11 mouse cellular contexts compared by ENCODE assay signal in genomic region chr7:127921516-127921915, GRCm38 (mm10). TPM values are rescaled to one million over a fixed set of nuclear protein-coding genes. Genes with fewer than 3 reads are reported as not detected.
A peak's percentile ranks its signal among the peaks of the same experiment; 100 is the strongest.
DNase-seq lines count a peak whose midpoint lies in the region; ATAC-seq and TF ChIP-seq lines count a peak whose summit lies in the region.
"Had no signal": no experiment of that assay in that cellular context is flagged by ENCODE, and none has a peak within 500 bp of the region (broad histone marks: within the 10 kb centered on the region; RNA-seq: fewer than 3 reads in every experiment).

No protein-coding gene starts in this region.

- WGBS in heart, adult 2 months, result 57% methylated on average over 8 of the region's 8 CpGs
- WGBS in small intestine, adult 2 months, result 49% methylated on average over 8 of the region's 8 CpGs

- H3K4me1 ChIP-seq in heart, adult 2 months (ENCODE audit: control insufficient read depth, insufficient read depth, low read length), result no peaks in the 10 kb centered on the region
- H3K4me1 ChIP-seq in small intestine, adult 2 months (ENCODE audit: control insufficient read depth, insufficient read depth, insufficient read length, low read length), result peaks cover 31% of the 10 kb centered on the region
- H3K4me1 ChIP-seq: forebrain, embryonic 13.5 days; heart, embryonic 15.5 days had no signal

- peak; percentile 49 for TF ChIP-seq CTCF in heart, adult 2 months (IDR thresholded peaks at IDR 0.05)
- TF ChIP-seq CTCF in small intestine, adult 2 months (IDR thresholded peaks at IDR 0.05; ENCODE audit: extremely low read depth, insufficient read length, insufficient replicate concordance, low read depth, low read length), result peak; percentile 48; the same call in 1 of the 2 replicates

- no peak for TF ChIP-seq EP300 in heart, adult 2 months (IDR thresholded peaks at IDR 0.05; ENCODE audit: insufficient read depth, low read depth, low read length)

- H3K36me3 ChIP-seq in heart, adult 2 months (ENCODE audit: control insufficient read depth, insufficient read depth, low read length), result no peaks in the 10 kb centered on the region
- H3K36me3 ChIP-seq in small intestine, adult 2 months (ENCODE audit: control insufficient read depth, insufficient read depth, low read length), result peaks cover 15% of the 10 kb centered on the region

- no peaks in the 10 kb centered on the region for H3K27me3 ChIP-seq in heart, adult 2 months (ENCODE audit: control insufficient read depth, insufficient read depth, low read length)
- H3K27me3 ChIP-seq in small intestine, adult 2 months (ENCODE audit: control insufficient read depth, insufficient read depth, low read length), result no peaks in the 10 kb centered on the region
- H3K27me3 ChIP-seq: forebrain, embryonic 13.5 days; heart, embryonic 15.5 days had no signal

- H3K4me3 ChIP-seq in heart, adult 2 months, result no peak overlapping the region
- H3K4me3 ChIP-seq in small intestine, adult 2 months (ENCODE audit: low read depth, low read length), result no peak overlapping the region
- H3K4me3 ChIP-seq: forebrain, embryonic 13.5 days; heart, embryonic 15.5 days had no signal

- no peak for DNase-seq in heart, adult 2 months
- no peak for DNase-seq in heart, postnatal 25 days (ENCODE audit: low spot score)
- peak; percentile 32 for DNase-seq in right cerebral cortex, postnatal 14 days
- no peak for DNase-seq in right cerebral cortex, adult 18-20 months
- DNase-seq in induced T-regulatory cell, adult 2 months (ENCODE audit: low read depth), result peak; percentile 44
- no peak for DNase-seq in layer of hippocampus, adult 9-11 months
- DNase-seq: cerebellum, adult 18-20 months had no signal

- no peak overlapping the region for H3K9ac ChIP-seq in heart, adult 2 months (ENCODE audit: low read depth, low read length)
- H3K9ac ChIP-seq: forebrain, embryonic 13.5 days; heart, embryonic 15.5 days had no signal

- H3K79me2 ChIP-seq in heart, adult 2 months (replicated peaks; ENCODE audit: control insufficient read depth, insufficient read depth, low read length), result no peaks in the 10 kb centered on the region

- intact Hi-C loops in heart, adult 2 months (cut with DNase I), result no loop called here
- intact Hi-C loops in heart, postnatal 25 days (cut with DNase I), result no loop called here

- no peak overlapping the region for H3K27ac ChIP-seq in heart, adult 2 months
- no peak overlapping the region for H3K27ac ChIP-seq in small intestine, adult 2 months (ENCODE audit: insufficient read depth, low read depth, low read length)
- H3K27ac ChIP-seq: forebrain, embryonic 13.5 days; heart, embryonic 15.5 days had no signal

- no peak for ATAC-seq in erythroid progenitor cell, adult 5-6 weeks (replicated peaks; ENCODE audit: low FRiP score, poor library complexity, severe bottlenecking)
- ATAC-seq: forebrain, embryonic 13.5 days had no signal

- no peak for TF ChIP-seq POLR2A in heart, adult 2 months (IDR thresholded peaks at IDR 0.05; ENCODE audit: insufficient read depth, low read depth, low read length)
- no peak for TF ChIP-seq POLR2A in small intestine, adult 2 months (IDR thresholded peaks at IDR 0.05; ENCODE audit: low read depth, low read length)

RNA-seq across cellular contexts. Expression of gene Prss8, which starts 8.4 kb away (rescaled TPM):
- not detected for total RNA-seq in heart, adult 2 months (2021)
- 1.1 TPM in 1 of 2 replicates, not detected in the other for polyA plus RNA-seq in heart, adult 2 months (2012; rRNA removed)
- total RNA-seq in heart, postnatal 25 days (2021), result not detected
- 30.0 and 41.3 TPM in 2 replicates for polyA plus RNA-seq in small intestine, adult 2 months (2012; rRNA removed)
- not detected in 2 replicates for total RNA-seq in erythroid progenitor cell, adult 5-6 weeks (2015; ENCODE audit: low replicate concordance)
- total RNA-seq in erythroid progenitor cell, adult 5-6 weeks (2017; ENCODE audit: low replicate concordance), result not detected in 2 replicates

RNA-seq across cellular contexts. Expression of gene Kat8, which starts 9.2 kb away (rescaled TPM):
- total RNA-seq in heart, adult 2 months (2021), result 10 to 100 TPM; 13.8 to 14.6 TPM
- polyA plus RNA-seq in heart, adult 2 months (2012; rRNA removed), result 10.1 and 16.9 TPM in 2 replicates
- total RNA-seq in heart, postnatal 25 days (2021), result 10 to 100 TPM; 12.3 to 13.5 TPM
- polyA plus RNA-seq in small intestine, adult 2 months (2012; rRNA removed), result 5.2 and 8.3 TPM in 2 replicates
- 8.0 and 18.0 TPM in 2 replicates for total RNA-seq in erythroid progenitor cell, adult 5-6 weeks (2015; ENCODE audit: low replicate concordance)
- total RNA-seq in erythroid progenitor cell, adult 5-6 weeks (2017; ENCODE audit: low replicate concordance), result 12.9 and 16.7 TPM in 2 replicates

RNA-seq across cellular contexts. Expression of gene Bckdk, which starts 17.6 kb away (rescaled TPM):
- total RNA-seq in heart, adult 2 months (2021), result 100 to 1,000 TPM; 104 to 131 TPM
- 165 and 210 TPM in 2 replicates for polyA plus RNA-seq in heart, adult 2 months (2012; rRNA removed)
- total RNA-seq in heart, postnatal 25 days (2021), result 100 to 1,000 TPM in 1 of 2 experiments, 10 to 100 TPM in 1; 98.8 to 104 TPM
- polyA plus RNA-seq in small intestine, adult 2 months (2012; rRNA removed), result 54.4 and 68.3 TPM in 2 replicates
- total RNA-seq in erythroid progenitor cell, adult 5-6 weeks (2015; ENCODE audit: low replicate concordance), result 39.3 and 58.7 TPM in 2 replicates
- total RNA-seq in erythroid progenitor cell, adult 5-6 weeks (2017; ENCODE audit: low replicate concordance), result 9.7 and 17.3 TPM in 2 replicates

RNA-seq across cellular contexts. Expression of gene Prss36, which starts 25.0 kb away (rescaled TPM):
- total RNA-seq in heart, adult 2 months (2021), result 1 to 10 TPM; 6.0 to 9.7 TPM
- polyA plus RNA-seq in heart, adult 2 months (2012; rRNA removed), result 21.4 and 23.1 TPM in 2 replicates
- 1 to 10 TPM; 7.5 to 8.1 TPM for total RNA-seq in heart, postnatal 25 days (2021)
- polyA plus RNA-seq in small intestine, adult 2 months (2012; rRNA removed), result 2.6 and 3.3 TPM in 2 replicates
- total RNA-seq in erythroid progenitor cell, adult 5-6 weeks (2015; ENCODE audit: low replicate concordance), result 3.8 TPM in 1 of 2 replicates, not detected in the other
- total RNA-seq in erythroid progenitor cell, adult 5-6 weeks (2017; ENCODE audit: low replicate concordance), result not detected in 2 replicates

RNA-seq across cellular contexts. Expression of gene Vkorc1, which starts 26.1 kb away (rescaled TPM):
- total RNA-seq in heart, adult 2 months (2021), result 10 to 100 TPM; 16.2 to 17.7 TPM
- polyA plus RNA-seq in heart, adult 2 months (2012; rRNA removed), result 59.2 and 90.0 TPM in 2 replicates
- 10 to 100 TPM; 15.2 to 22.0 TPM for total RNA-seq in heart, postnatal 25 days (2021)
- polyA plus RNA-seq in small intestine, adult 2 months (2012; rRNA removed), result 94.3 and 97.7 TPM in 2 replicates
- 24.3 and 33.5 TPM in 2 replicates for total RNA-seq in erythroid progenitor cell, adult 5-6 weeks (2015; ENCODE audit: low replicate concordance)
- total RNA-seq in erythroid progenitor cell, adult 5-6 weeks (2017; ENCODE audit: low replicate concordance), result 2.1 and 5.9 TPM in 2 replicates

Comparison
In these comparisons a context has a peak if more than half of its experiments do, and no peak if none do; other contexts are left out.
1. DNase-seq: peak in right cerebral cortex, postnatal 14 days (single experiment) and induced T-regulatory cell, adult 2 months (single experiment); none in heart, adult 2 months (0 of 2), heart, postnatal 25 days (single experiment), right cerebral cortex, adult 18-20 months (single experiment) and layer of hippocampus, adult 9-11 months (single experiment).